Comparison of ENCODE assay signal across 12 mouse cellular contexts in the genomic region with DNA sequence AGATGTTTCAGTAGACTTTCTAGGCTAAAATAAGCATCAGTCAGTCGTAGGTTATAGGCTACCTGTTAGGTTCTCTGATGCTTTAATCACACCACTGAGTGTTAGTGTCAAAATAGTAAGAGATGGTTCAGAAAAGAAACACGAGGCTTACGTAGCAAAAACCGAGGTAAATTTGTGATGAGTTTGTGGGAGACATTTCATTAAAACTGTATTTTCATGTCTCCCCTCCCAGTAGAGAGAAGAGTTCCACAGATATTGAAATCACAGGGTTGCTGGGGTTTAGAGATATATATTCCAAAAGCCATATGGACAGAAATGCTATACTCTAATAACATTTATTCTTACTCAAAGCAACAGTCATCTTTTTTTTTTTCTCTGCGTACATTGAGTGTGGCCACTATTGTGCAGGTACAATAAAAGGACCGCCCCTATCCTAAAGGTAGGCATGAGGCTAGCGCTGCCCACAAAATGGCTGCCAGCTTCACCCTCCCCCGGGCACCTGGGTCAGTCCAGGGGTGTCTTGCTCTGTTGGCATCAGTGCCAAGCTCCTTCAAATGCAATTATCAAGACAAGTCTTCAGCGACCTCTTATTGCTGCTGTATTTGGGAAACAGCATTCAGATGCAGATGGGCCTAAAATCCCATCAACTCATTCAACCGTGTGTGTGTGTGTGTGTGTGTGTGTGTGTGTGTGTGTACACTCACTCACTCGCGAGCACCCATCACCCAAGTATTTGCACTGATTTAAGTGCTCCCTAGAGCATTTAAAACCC.
DNase-seq lines count a peak whose midpoint lies in the region; ATAC-seq lines count a peak whose summit lies in the region.
"Had no signal": no experiment of that assay in that cellular context is flagged by ENCODE, and none has a peak within 500 bp of the region (broad histone marks: within the 10 kb centered on the region; RNA-seq: fewer than 3 reads in every experiment).

No protein-coding gene starts in this region.

- H3K27me3 ChIP-seq in hindbrain, embryonic 10.5 days (ENCODE audit: insufficient read depth, poor library complexity, severe bottlenecking): no peaks in the 10 kb centered on the region
- H3K27me3 ChIP-seq in midbrain, embryonic 15.5 days (replicated peaks): no peaks in the 10 kb centered on the region
- H3K27me3 ChIP-seq: lung, embryonic 15.5 days had no signal

- WGBS in hindbrain, embryonic 10.5 days: 60% methylated on average over 12 of the region's 12 CpGs
- WGBS in midbrain, embryonic 15.5 days: 13% methylated on average over 12 of the region's 12 CpGs

- H3K4me1 ChIP-seq in hindbrain, embryonic 10.5 days (replicated peaks): peaks cover 29% of the 10 kb centered on the region
- peaks cover 45% of the 10 kb centered on the region for H3K4me1 ChIP-seq in midbrain, embryonic 15.5 days
- H3K4me1 ChIP-seq: lung, embryonic 15.5 days had no signal

- H3K27ac ChIP-seq in hindbrain, embryonic 10.5 days: peak overlapping the region; percentile 77
- H3K27ac ChIP-seq in midbrain, embryonic 15.5 days: peak overlapping the region; percentile 86
- H3K27ac ChIP-seq: lung, embryonic 15.5 days had no signal

- no peaks in the 10 kb centered on the region for H3K9me3 ChIP-seq in hindbrain, embryonic 10.5 days
- H3K9me3 ChIP-seq in midbrain, embryonic 15.5 days: no peaks in the 10 kb centered on the region
- H3K9me3 ChIP-seq: lung, embryonic 15.5 days had no signal

- H3K36me3 ChIP-seq in hindbrain, embryonic 10.5 days: no peaks in the 10 kb centered on the region
- no peaks in the 10 kb centered on the region for H3K36me3 ChIP-seq in midbrain, embryonic 15.5 days (replicated peaks)
- H3K36me3 ChIP-seq: lung, embryonic 15.5 days had no signal

- H3K9ac ChIP-seq in midbrain, embryonic 15.5 days: 0 out of 2 replicates have a peak overlapping the region, but pooled peaks have one; percentile 17
- H3K9ac ChIP-seq: lung, embryonic 15.5 days had no signal

- H3K4me2 ChIP-seq in midbrain, embryonic 15.5 days: peak overlapping the region; percentile 41
- H3K4me2 ChIP-seq: lung, embryonic 15.5 days had no signal

- H3K4me3 ChIP-seq in hindbrain, embryonic 10.5 days: peak overlapping the region; percentile 30
- H3K4me3 ChIP-seq in midbrain, embryonic 15.5 days: peak overlapping the region; percentile 16
- H3K4me3 ChIP-seq: lung, embryonic 15.5 days had no signal

- peak; percentile 46 to 58 for DNase-seq in cerebellum, postnatal 14 days
- DNase-seq in cerebellum, postnatal 36 days: no peak
- DNase-seq in embryo, embryonic 11 days: peak; percentile 37
- DNase-seq in hindbrain, embryonic 10.5 days (ENCODE audit: low spot score): peak; percentile 42
- no peak for DNase-seq in thymus, postnatal 0 days (ENCODE audit: low spot score)
- no peak for DNase-seq in thymus, postnatal 14 days
- DNase-seq: adrenal gland, postnatal 14 days; cerebellum, adult 9-11 months had no signal

- ATAC-seq in midbrain, embryonic 15.5 days (replicated peaks): peak; percentile 67
- ATAC-seq in erythroblast, adult 5-6 weeks (replicated peaks; ENCODE audit: low FRiP score, poor library complexity, severe bottlenecking): no peak
- ATAC-seq: intestine, embryonic 16.5 days had no signal

Comparison
In these comparisons a context has a peak if more than half of its experiments do, and no peak if none do; other contexts are left out.
1. DNase-seq: peak in cerebellum, postnatal 14 days (2 of 2), embryo, embryonic 11 days (single experiment) and hindbrain, embryonic 10.5 days (single experiment); none in cerebellum, postnatal 36 days (0 of 2), thymus, postnatal 0 days (single experiment) and thymus, postnatal 14 days (single experiment).